Mouse (Mus musculus) ES-E14 (cell line): ENCODE measurements around the gene Rnpepl1.

Source experiments
- CHD2 ChIP-seq: IDR thresholded peaks from 2 replicates; pipeline ENCODE4 v1.6.1; 2014; ENCODE audit warnings: mild to moderate bottlenecking, low read depth, low read length, inconsistent platforms
- HCFC1 ChIP-seq: IDR thresholded peaks from 2 replicates; pipeline ENCODE4 v1.6.1; 2012; ENCODE audit warnings: low read length, inconsistent platforms, borderline replicate concordance; ENCODE audit not compliant: insufficient read depth
- MAFK ChIP-seq: IDR thresholded peaks from 2 replicates; pipeline ENCODE4 v1.6.1; 2014; ENCODE audit warnings: mild to moderate bottlenecking, low read depth, low read length, inconsistent platforms; ENCODE audit not compliant: insufficient read depth
- ZC3H11A ChIP-seq: IDR thresholded peaks from 2 replicates; pipeline ENCODE4 v1.6.1; 2012; ENCODE audit warnings: low read depth, mild to moderate bottlenecking, inconsistent platforms, low read length, borderline replicate concordance
- ZNF384 ChIP-seq: IDR thresholded peaks from 2 replicates; pipeline ENCODE4 v1.6.1; 2012; ENCODE audit warnings: low read depth, low read length, inconsistent platforms

- no peak for TF ChIP-seq ZNF384
- TF ChIP-seq MAFK = no peak
- no peak for TF ChIP-seq CHD2
- TF ChIP-seq HCFC1 = peak; percentile 55; the same call in 1 of the 2 replicates
- TF ChIP-seq ZC3H11A = no peak
These were observed 3.6 kb upstream of the Rnpepl1 start, which contains the start of gene Dusp28 for GRCm38 (mm10) chr1:92906779-92907631.
